Mouse (Mus musculus) hindbrain, embryonic 13.5 days (tissue): ENCODE results near the gene Kcnip4. TPM values are rescaled to one million over a fixed set of nuclear protein-coding genes. Genes with fewer than 3 reads are reported as not detected.
A peak's percentile ranks its signal among the peaks of the same experiment; 100 is the strongest.

Experiments
- ATAC-seq: fragments of 200-750 bp; cut with Nextera tagmentation; 2 replicates; pipeline ENCODE4 v1.8.0; 2017; ENCODE audit warnings: moderate TSS enrichment; ENCODE audit not compliant: low FRiP score
- H3K27ac ChIP-seq: fragments of 300-500 bp; sonication (generic); 2 replicates; pipeline ENCODE4 v1.5.1; 2015; ENCODE audit warnings: inconsistent platforms, mild to moderate bottlenecking, moderate library complexity
- H3K27me3 ChIP-seq: fragments of 300-500 bp; sonication (generic); 2 replicates; pipeline ENCODE4 v1.6.1; 2015; ENCODE audit warnings: mild to moderate bottlenecking, inconsistent platforms
- H3K36me3 ChIP-seq: fragments of 300-500 bp; sonication (generic); 2 replicates; pipeline ENCODE4 v1.6.1; 2015; ENCODE audit warnings: mild to moderate bottlenecking, inconsistent platforms
- H3K4me1 ChIP-seq: fragments of 300-500 bp; sonication (generic); replicated peaks from 2 replicates; pipeline ENCODE4 v1.6.1; 2015; ENCODE audit warnings: inconsistent platforms
- H3K4me2 ChIP-seq: fragments of 300-500 bp; sonication (generic); 2 replicates; pipeline ENCODE4 v1.6.1; 2015; ENCODE audit warnings: inconsistent platforms, mild to moderate bottlenecking, moderate library complexity
- H3K4me3 ChIP-seq: fragments of 300-500 bp; sonication (generic); 2 replicates; pipeline ENCODE4 v1.5.1; 2015; ENCODE audit warnings: mild to moderate bottlenecking, inconsistent platforms
- H3K9ac ChIP-seq: fragments of 300-500 bp; sonication (generic); 2 replicates; pipeline ENCODE4 v1.6.1; 2015; ENCODE audit warnings: mild to moderate bottlenecking, inconsistent platforms
- H3K9me3 ChIP-seq: fragments of 300-500 bp; sonication (generic); 2 replicates; pipeline ENCODE4 v1.6.1; 2016; ENCODE audit warnings: inconsistent platforms
- WGBS: fragments of 180-500 bp; shearing (Covaris S2); methylation state at CpG from one replicate; pipeline ENCODE4 v1.1.7; 2015; 5-methylcytosine and 5-hydroxymethylcytosine counted together
- polyA plus RNA-seq: library from polyadenylated mRNA; unstranded; fragments of >200 nt; fragmentation: Nextera tagmentation; extraction: Ambion mirVana; gene quantifications from 2 replicates; pipeline ENCODE4 v1.2.1, GENCODE M21; 2015

The Kcnip4 gene
- 10.3 and 11.1 TPM in 2 replicates for polyA plus RNA-seq

GRCm38 (mm10) chr5:49524394-49525241 lies at the start of gene Kcnip4:
Kcnip4 (minus strand) TSS chr5:49524907.
- no peak within 1 kb of the TSS for H3K27ac ChIP-seq
- H3K9me3 ChIP-seq, result no peaks in the 10 kb centered on the region
- H3K4me1 ChIP-seq, result peaks cover 8% of the 10 kb centered on the region
- 2% methylated on average over 31 of the region's 50 CpGs for WGBS
- H3K4me3 ChIP-seq, result peak within 1 kb of the TSS; percentile 69
- peak; percentile 93 for ATAC-seq
- no peaks in the 10 kb centered on the region for H3K36me3 ChIP-seq
- H3K9ac ChIP-seq, result peak within 1 kb of the TSS; percentile 79
- H3K4me2 ChIP-seq, result peak within 1 kb of the TSS; percentile 99
- peaks cover 21% of the 10 kb centered on the region for H3K27me3 ChIP-seq

- no peak for ATAC-seq
- Histone ChIP-seq H3K27me3 (no peaks in the 10 kb centered on the region), H3K4me3 (no peak overlapping the region), H3K4me1 (no peaks in the 10 kb centered on the region), H3K27ac (no peak overlapping the region), H3K9me3 (no peaks in the 10 kb centered on the region), H3K36me3 (no peaks in the 10 kb centered on the region), H3K4me2 (no peak overlapping the region), H3K9ac (no peak overlapping the region)
- WGBS, result 84% methylated on average over 4 of the region's 4 CpGs
These were observed 47.2 kb upstream of the Kcnip4 start for GRCm38 (mm10) chr5:49571876-49572275.

GRCm38 (mm10) chr5:49563751-49564150 lies 39.0 kb upstream of the Kcnip4 start:
- H3K4me2 ChIP-seq, result no peak overlapping the region
- no peaks in the 10 kb centered on the region for H3K4me1 ChIP-seq
- no peak overlapping the region for H3K9ac ChIP-seq
- no peaks in the 10 kb centered on the region for H3K9me3 ChIP-seq
- 98% methylated on average over 4 of the region's 4 CpGs for WGBS
- H3K27ac ChIP-seq, result no peak overlapping the region
- H3K27me3 ChIP-seq, result no peaks in the 10 kb centered on the region
- H3K4me3 ChIP-seq, result no peak overlapping the region
- no peak for ATAC-seq
- H3K36me3 ChIP-seq, result no peaks in the 10 kb centered on the region

GRCm38 (mm10) chr5:49557436-49557835 lies 32.7 kb upstream of the Kcnip4 start:
- H3K27ac ChIP-seq, result no peak overlapping the region
- H3K9ac ChIP-seq, result no peak overlapping the region
- H3K4me2 ChIP-seq, result no peak overlapping the region
- H3K9me3 ChIP-seq, result no peaks in the 10 kb centered on the region
- WGBS, result 85% methylated on average over 3 of the region's 3 CpGs
- no peaks in the 10 kb centered on the region for H3K27me3 ChIP-seq
- no peaks in the 10 kb centered on the region for H3K4me1 ChIP-seq
- no peaks in the 10 kb centered on the region for H3K36me3 ChIP-seq
- H3K4me3 ChIP-seq, result no peak overlapping the region
- ATAC-seq, result no peak

GRCm38 (mm10) chr5:49547884-49548283 lies 23.2 kb upstream of the Kcnip4 start:
- WGBS, result 93% methylated on average over 3 of the region's 3 CpGs
- no peaks in the 10 kb centered on the region for H3K9me3 ChIP-seq
- H3K9ac ChIP-seq, result no peak overlapping the region
- no peaks in the 10 kb centered on the region for H3K36me3 ChIP-seq
- ATAC-seq, result no peak
- H3K4me1 ChIP-seq, result no peaks in the 10 kb centered on the region
- H3K27ac ChIP-seq, result no peak overlapping the region
- H3K4me3 ChIP-seq, result no peak overlapping the region
- H3K4me2 ChIP-seq, result no peak overlapping the region
- no peaks in the 10 kb centered on the region for H3K27me3 ChIP-seq

- WGBS, result 88% methylated on average over 8 of the region's 8 CpGs
- H3K36me3 ChIP-seq, result no peaks in the 10 kb centered on the region
- peaks cover 3% of the 10 kb centered on the region for H3K4me1 ChIP-seq
- H3K27ac ChIP-seq, result no peak overlapping the region
- no peak overlapping the region for H3K9ac ChIP-seq
- no peak overlapping the region for H3K4me2 ChIP-seq
- no peaks in the 10 kb centered on the region for H3K9me3 ChIP-seq
- no peak for ATAC-seq
- H3K27me3 ChIP-seq, result peaks cover 6% of the 10 kb centered on the region
- no peak overlapping the region for H3K4me3 ChIP-seq
These were observed 4.7 kb upstream of the Kcnip4 start for GRCm38 (mm10) chr5:49529362-49529761.

GRCm38 (mm10) chr5:49525242-49525612 lies 520 bp upstream of the Kcnip4 start:
- WGBS, result 58% methylated on average over 4 of the region's 4 CpGs
- peak overlapping the region; percentile 99 for H3K4me2 ChIP-seq
- peaks cover 8% of the 10 kb centered on the region for H3K4me1 ChIP-seq
- H3K27me3 ChIP-seq, result peaks cover 21% of the 10 kb centered on the region
- no peaks in the 10 kb centered on the region for H3K9me3 ChIP-seq
- 0 out of 2 replicates have a peak, but pooled peaks have one; percentile 15 for ATAC-seq
- H3K27ac ChIP-seq, result no peak overlapping the region
- H3K36me3 ChIP-seq, result no peaks in the 10 kb centered on the region
- H3K4me3 ChIP-seq, result peak overlapping the region; percentile 69
- H3K9ac ChIP-seq, result no peak overlapping the region

GRCm38 (mm10) chr5:49523997-49524393 lies 712 bp downstream of the Kcnip4 start:
- 6% methylated on average over 11 of the region's 11 CpGs for WGBS
- H3K4me2 ChIP-seq, result peak overlapping the region; percentile 99
- peaks cover 21% of the 10 kb centered on the region for H3K27me3 ChIP-seq
- H3K4me3 ChIP-seq, result peak overlapping the region; percentile 69
- H3K4me1 ChIP-seq, result peaks cover 8% of the 10 kb centered on the region
- no peaks in the 10 kb centered on the region for H3K9me3 ChIP-seq
- peak overlapping the region; percentile 79 for H3K9ac ChIP-seq
- H3K27ac ChIP-seq, result no peak overlapping the region
- H3K36me3 ChIP-seq, result no peaks in the 10 kb centered on the region
- ATAC-seq, result peak; percentile 31; the same call in 1 of the 2 replicates

GRCm38 (mm10) chr5:49522986-49523385 lies 1.7 kb downstream of the Kcnip4 start:
- Histone ChIP-seq H3K27me3 (peaks cover 21% of the 10 kb centered on the region), H3K36me3 (no peaks in the 10 kb centered on the region), H3K9ac (no peak overlapping the region), H3K9me3 (no peaks in the 10 kb centered on the region), H3K4me3 (no peak overlapping the region), H3K27ac (no peak overlapping the region), H3K4me1 (peaks cover 8% of the 10 kb centered on the region), H3K4me2 (no peak overlapping the region)
- no peak for ATAC-seq
- WGBS, result 84% methylated on average over 4 of the region's 4 CpGs

- H3K27me3 ChIP-seq, result no peaks in the 10 kb centered on the region
- H3K27ac ChIP-seq, result no peak overlapping the region
- ATAC-seq, result no peak
- no peak overlapping the region for H3K4me2 ChIP-seq
- no peaks in the 10 kb centered on the region for H3K4me1 ChIP-seq
- H3K36me3 ChIP-seq, result no peaks in the 10 kb centered on the region
- H3K9me3 ChIP-seq, result no peaks in the 10 kb centered on the region
- H3K4me3 ChIP-seq, result no peak overlapping the region
- H3K9ac ChIP-seq, result no peak overlapping the region
- WGBS, result 87% methylated on average over 3 of the region's 3 CpGs
These were observed 26.0 kb downstream of the Kcnip4 start for GRCm38 (mm10) chr5:49498743-49499142.

GRCm38 (mm10) chr5:49487270-49487669 lies 37.4 kb downstream of the Kcnip4 start:
- ATAC-seq, result no peak
- 80% methylated on average over 2 of the region's 2 CpGs for WGBS

GRCm38 (mm10) chr5:49470738-49471137 lies 54.0 kb downstream of the Kcnip4 start:
- Histone ChIP-seq H3K9ac (no peak overlapping the region), H3K36me3 (no peaks in the 10 kb centered on the region), H3K27ac (no peak overlapping the region), H3K4me3 (no peak overlapping the region), H3K27me3 (no peaks in the 10 kb centered on the region), H3K4me1 (no peaks in the 10 kb centered on the region), H3K4me2 (no peak overlapping the region), H3K9me3 (no peaks in the 10 kb centered on the region; the same call in 1 of the 2 replicates)
- WGBS, result 48% methylated on average over 2 of the region's 2 CpGs
- ATAC-seq, result no peak

More at GRCm38 (mm10) chr5:49487270-49487669, 37.4 kb downstream of the Kcnip4 start:
- H3K27ac ChIP-seq, result no peak overlapping the region
- no peak overlapping the region for H3K4me3 ChIP-seq
- H3K4me1 ChIP-seq, result no peaks in the 10 kb centered on the region
- no peaks in the 10 kb centered on the region for H3K9me3 ChIP-seq
- H3K36me3 ChIP-seq, result no peaks in the 10 kb centered on the region
- H3K9ac ChIP-seq, result no peak overlapping the region
- H3K4me2 ChIP-seq, result no peak overlapping the region
- H3K27me3 ChIP-seq, result no peaks in the 10 kb centered on the region
